Mouse (Mus musculus) layer of hippocampus, postnatal 25 days (tissue): ENCODE data around the gene Rwdd1. TPM values are rescaled to one million over a fixed set of nuclear protein-coding genes. Genes with fewer than 3 reads are reported as not detected.
"Not testable (repeated sequence)": the region's sequence is repeated elsewhere in the genome, so short reads cannot be mapped to it uniquely, and the experiment has no call there.

Experiments used
- DNase-seq, 2 experiments: peaks; one replicate each; pipeline ENCODE4 v3.0.0; 2022; ENCODE audit warnings: mixed read lengths in 2 of 2, low spot score in 1 of 2; ENCODE audit errors: extremely low spot score in 1 of 2
- total RNA-seq, 2 experiments: library from RNA; stranded (reverse); gene quantifications; 2 replicates each; pipeline ENCODE4 v1.2.3; 2021

Rwdd1 gene
- 100 to 1,000 TPM in 1 of 2 experiments, 10 to 100 TPM in 1; 88.4 to 105 TPM for total RNA-seq

GRCm38 (mm10) chr10:34019302-34020075 lies at the start of gene Rwdd1:
Gene Rwdd1 (minus strand): TSS chr10:34019624.
- DNase-seq = peak; percentile 89 to 95

- DNase-seq = no peak
These were observed 47.2 kb upstream of the Rwdd1 start for GRCm38 (mm10) chr10:34066591-34066990.

DNA sequence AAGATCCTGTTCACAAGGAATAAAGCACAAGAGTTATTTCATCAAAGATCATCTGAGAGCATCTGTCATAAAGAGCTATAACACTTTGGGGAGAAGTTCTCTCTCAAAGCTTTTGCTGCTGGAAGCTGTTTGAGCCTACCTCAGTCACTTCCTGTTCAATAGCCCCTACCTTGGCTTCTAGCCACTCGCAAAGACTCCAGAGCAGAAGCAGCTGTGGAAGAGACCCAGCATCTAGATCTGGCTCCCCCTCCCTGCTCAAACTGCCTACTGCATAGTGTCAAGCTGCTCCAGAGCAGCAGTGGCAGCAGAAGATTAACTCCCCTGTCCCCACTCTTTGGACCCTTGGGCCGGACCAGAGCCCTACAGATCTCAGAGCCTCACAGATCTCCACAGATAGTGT lies 34.6 kb upstream of the Rwdd1 start:
- DNase-seq = no peak

GRCm38 (mm10) chr10:34044210-34044609 lies 24.8 kb upstream of the Rwdd1 start, which contains the start of gene Calhm4:
Gene Calhm4 (minus strand): TSS chr10:34044310.
- DNase-seq = no peak

DNA sequence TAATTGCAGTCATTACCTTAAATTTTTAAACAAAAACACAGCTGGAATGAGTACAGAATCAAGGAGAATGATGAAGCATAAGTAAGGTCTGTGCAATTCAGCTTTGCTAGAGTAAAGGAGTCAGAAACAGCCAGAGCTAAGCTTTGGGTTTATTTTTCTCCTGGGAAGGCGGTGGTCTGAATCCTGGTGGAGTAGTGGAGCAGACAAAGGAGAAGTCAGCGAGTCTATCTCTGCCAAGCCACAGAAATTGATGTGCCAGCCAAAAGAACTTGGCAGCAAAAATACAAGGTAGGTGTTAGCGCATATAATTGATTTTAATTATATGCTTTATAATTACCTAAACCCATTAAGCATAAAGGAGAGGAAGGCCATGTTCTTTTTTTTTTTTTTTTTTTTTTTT lies 18.0 kb upstream of the Rwdd1 start, which contains the start of gene Trappc3l:
Trappc3l (plus strand) TSS at position 197 of the 400 bp plus-strand sequence.
- no peak for DNase-seq

GRCm38 (mm10) chr10:34036587-34036986 lies 17.2 kb upstream of the Rwdd1 start:
- DNase-seq = no peak

DNA sequence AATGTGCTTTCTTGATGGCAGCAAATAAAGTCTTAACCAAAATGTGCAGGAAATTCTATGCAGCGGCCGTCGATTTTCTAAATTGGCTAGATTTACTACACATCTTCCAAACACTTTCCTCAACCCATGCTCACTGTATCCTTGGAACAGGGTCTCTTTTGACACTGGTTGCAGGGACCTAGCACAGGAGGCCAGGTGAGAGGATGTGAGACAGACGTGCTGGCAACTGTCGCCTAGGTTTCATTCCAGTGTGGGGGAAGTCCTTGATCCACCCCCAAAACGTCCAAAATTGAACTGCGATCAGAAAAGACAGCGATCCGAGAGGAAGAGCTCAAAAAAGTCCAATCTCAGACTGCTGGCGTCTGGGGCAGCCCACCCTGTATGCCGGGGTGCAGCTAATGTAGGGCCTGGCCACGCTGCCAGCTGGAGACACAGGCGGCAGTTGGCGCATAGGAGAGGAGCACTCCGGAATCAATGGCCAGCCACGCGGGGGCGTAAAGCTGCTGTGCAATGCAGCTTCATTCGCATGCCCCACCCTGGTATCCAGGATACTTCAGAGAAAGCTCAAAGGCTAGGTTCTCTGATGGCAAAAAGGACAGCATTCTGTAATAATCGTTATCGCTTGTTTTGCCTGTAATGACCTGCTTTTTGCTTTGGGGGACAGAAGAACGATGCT lies 14.3 kb upstream of the Rwdd1 start:
- DNase-seq = peak; percentile 14 to 67

- no peak for DNase-seq
These were observed 10.9 kb upstream of the Rwdd1 start for GRCm38 (mm10) chr10:34030322-34030721.

DNA sequence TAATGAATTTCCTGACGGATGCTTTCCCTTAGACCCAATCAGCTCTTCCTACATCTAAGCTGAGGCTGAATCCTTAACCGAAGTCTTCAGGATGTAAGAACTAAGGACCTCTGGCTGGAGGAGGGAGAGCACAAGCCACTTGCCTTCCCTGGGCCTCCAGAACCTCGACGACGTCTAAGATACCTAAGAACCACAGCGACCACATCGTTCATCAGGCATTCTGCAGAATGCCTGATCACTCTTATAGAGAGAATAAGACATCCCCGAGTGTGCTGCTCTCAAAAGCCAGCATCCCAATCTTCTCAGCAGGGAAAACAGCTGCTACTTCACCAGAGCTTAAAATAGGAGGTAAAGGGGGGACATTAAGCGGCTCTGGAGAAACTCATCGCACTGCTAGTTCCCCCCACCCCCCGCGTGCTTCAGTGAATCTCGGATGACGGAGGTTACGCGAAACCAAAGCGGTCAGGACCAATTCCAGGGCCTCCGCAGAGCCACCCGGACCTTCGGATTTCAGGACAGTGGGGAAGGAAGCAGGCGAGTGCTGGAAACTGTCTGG lies 600 bp downstream of the Rwdd1 start:
- DNase-seq = peak in 1 of 2 experiments; percentile 11

DNA sequence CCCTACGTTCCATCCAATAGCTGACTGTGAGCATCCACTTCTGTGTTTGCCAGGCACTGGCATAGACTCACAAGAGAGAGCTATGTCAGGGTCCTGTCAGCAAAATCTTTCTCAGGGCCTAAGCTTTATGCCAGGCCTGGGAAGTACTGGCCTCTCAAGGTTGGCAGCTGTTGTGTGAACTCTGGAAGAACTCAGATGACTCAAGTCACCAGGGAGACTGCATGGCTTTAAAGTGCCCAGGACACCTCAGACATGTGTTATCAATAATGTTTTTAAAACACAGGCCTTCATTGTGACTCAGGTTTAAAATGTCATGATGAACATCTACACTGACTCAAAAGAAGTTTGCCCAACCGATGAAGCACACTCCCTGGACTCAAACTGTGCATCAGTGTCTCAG lies 6.2 kb downstream of the Rwdd1 start:
- no peak for DNase-seq

DNA sequence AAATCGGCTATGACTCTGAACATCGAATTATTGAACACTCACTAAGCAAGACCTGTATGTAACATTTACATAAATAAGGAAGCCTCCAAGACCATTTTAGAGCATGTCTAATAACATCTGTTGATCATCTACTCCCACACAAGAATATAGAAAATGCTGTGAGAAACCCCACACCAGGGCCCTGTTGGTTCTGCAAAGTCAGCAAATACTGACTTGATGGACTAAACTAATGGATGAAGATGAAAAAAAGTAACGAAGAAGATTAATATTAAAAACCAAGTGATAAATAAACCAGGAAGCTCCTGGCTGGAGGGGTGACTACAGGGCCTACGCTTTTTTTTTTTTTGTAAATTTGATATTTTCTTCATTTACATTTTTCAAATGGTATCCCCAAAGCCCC lies 6.8 kb downstream of the Rwdd1 start:
- no peak for DNase-seq

DNA sequence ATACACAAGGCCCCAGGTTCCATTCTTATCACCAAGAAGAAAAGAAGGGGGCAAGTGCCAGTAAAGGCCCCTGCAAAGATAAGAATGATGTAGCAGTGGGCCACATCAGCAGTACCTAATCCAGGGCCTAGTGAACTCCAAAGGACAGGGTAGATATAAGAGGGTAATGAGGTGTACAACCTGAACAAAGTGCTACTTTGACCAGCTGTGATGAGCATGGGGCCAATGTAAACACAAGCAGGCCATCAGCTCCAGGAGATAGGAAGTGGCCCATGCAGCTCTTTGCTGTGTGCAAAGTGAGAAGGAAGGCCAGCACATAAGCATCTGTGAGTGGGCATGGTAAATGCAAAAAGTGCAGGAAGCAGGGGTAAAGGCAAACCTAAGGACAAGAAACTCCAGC lies 21.0 kb downstream of the Rwdd1 start:
- no peak for DNase-seq

- DNase-seq = not testable (repeated sequence)
These were observed 22.7 kb downstream of the Rwdd1 start for GRCm38 (mm10) chr10:33996686-33997085.

DNA sequence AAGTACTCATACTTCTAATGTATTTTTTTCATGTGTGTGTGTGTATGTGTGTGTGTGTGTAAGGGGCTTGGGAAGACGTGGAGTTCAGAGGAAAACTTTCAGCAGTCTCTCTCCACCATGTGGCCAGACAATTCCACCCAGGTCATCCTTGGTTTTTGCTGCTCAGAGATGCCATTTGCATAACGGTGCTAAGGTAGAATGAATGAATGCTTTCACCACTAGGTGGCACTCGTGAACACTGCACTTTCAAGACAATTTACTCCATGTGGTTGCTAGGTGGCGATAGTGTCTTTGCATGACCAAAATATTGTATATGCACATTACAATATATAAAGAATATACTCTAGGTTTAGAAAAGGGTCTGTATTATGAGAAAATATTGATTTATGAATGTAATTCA lies 32.7 kb downstream of the Rwdd1 start:
- peak in 1 of 2 experiments; percentile 68 for DNase-seq

DNA sequence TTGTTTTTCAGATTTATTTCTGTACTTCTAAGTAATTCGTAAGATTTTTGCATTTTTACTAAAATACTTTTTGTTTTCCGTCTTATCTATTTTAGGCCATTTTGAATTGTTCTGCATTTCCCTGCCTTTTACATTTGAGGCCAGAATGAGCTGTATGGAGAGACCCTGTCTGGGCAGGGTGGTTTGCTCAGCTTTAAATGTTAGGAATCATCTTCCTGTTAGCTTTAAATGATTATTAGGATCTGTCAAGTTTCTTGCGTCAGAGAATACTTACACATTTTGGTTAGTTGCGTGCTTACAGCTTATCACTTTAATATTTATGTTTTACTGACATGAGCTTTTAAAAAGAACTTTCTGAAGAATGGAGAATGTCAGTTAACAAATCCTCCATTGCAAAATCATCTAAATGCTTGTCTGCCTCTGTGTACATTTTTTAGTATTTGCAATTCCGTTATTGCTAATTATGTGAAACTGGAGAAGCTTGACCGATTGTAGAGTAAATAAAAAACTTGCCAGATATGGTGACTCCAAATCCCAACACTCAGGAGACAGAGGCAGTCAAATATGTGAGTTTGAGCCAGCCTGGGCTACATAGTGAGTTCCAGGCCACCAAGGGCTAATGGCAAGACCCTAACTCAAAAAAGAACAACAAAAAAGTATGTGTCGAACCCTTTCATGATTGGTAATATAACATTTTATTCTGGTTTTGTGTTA lies 44.5 kb downstream of the Rwdd1 start:
- DNase-seq = no peak

GRCm38 (mm10) chr10:33952509-33952908 lies 66.9 kb downstream of the Rwdd1 start:
- DNase-seq = no peak

- peak; percentile 55 to 70 for DNase-seq
These were observed 68.4 kb downstream of the Rwdd1 start, which contains the start of gene Zup1 for GRCm38 (mm10) chr10:33950803-33951583. Gene Zup1 (minus strand): TSS chr10:33951269.
